Mouse (Mus musculus) T-cell, adult 2 months (primary cell): Measurements from ENCODE around the gene Gm10799.
"Not testable (repeated sequence)": the region's sequence is repeated elsewhere in the genome, so short reads cannot be mapped to it uniquely, and the experiment has no call there.

Experiments
- DNase-seq: peaks from one replicate; pipeline ENCODE4 v3.0.0; 2022; ENCODE audit warnings: low spot score

The Gm10799 gene

DNA sequence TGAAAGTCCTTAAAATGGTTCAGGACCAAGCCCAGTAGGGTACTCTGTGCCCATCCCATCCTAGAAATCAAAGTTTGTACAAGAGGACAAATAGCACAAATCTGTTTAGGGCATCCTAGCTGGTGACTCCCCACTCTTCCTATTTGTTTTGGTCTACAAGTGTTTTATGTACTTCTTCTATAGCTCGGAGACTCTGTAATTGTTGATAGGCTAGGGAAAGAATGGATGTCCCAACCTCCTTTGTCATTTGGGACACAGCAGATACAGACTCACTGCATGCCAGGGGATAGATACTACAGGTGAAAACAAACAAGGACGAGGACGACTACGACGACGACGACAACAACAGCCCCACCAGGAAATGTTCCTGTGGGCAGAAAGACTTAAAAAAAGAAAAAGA lies at the start of gene Gm10799:
Gene Gm10799, minus strand, starts transcription at position 101 of the 400 bp plus-strand sequence.
- not testable (repeated sequence) for DNase-seq

- not testable (repeated sequence) for DNase-seq
These were observed 48.8 kb upstream of the Gm10799 start for GRCm38 (mm10) chr2:104117173-104117572.

GRCm38 (mm10) chr2:104114898-104115297 lies 46.5 kb upstream of the Gm10799 start:
- no peak for DNase-seq

- not testable (repeated sequence) for DNase-seq
These were observed 45.2 kb upstream of the Gm10799 start for GRCm38 (mm10) chr2:104113563-104113962.

DNA sequence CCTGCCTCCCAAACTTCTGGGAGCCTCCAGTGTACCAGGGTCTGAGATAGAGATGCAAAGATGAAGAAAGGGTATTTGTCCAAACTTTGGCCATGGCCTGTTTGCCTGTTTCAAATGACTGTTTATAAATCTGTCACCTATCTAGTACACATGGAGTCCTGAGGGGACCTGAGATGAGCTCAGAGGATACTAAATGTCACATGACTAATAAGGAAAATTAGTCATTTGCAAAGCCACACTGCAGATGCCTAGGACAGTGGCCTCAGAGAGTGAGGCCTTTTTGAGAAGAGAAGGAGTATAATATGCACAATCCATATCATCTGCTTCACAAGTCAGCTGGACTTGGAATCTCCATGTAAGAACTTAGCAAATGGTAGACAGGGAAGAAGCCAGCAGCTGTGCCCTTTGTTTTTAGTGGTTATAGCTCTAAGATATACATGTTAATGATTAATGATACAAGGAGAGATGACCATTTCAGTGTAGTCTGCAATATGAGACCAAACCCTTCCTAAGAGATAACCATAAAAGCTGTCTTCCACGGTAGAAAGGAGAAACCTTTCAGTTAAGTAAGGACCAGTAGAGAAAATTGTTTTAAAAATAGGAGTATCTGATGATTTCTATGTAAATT lies 42.9 kb upstream of the Gm10799 start:
- DNase-seq: not testable (repeated sequence)

GRCm38 (mm10) chr2:104110031-104110430 lies 41.7 kb upstream of the Gm10799 start:
- DNase-seq: no peak

DNA sequence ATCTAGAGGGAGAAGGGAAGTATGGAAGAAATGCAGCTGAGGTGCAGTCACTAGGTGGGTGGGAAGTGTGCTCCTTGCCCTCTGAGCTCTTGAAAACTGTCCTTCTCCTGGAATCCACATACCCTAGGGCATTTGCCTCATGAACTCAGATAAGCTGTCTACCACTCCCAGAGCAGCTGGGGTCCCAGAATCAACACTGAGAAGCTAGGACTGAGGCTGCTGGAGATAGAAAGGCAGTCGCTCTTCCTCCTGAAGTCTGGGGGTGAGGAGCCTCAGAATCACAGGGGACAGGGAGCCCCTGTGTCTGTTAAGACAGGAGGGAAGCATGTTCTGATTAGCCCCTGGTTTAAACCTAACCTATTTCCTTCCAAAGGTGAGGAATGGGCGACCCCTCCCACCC lies 41.2 kb upstream of the Gm10799 start:
- DNase-seq: no peak

DNA sequence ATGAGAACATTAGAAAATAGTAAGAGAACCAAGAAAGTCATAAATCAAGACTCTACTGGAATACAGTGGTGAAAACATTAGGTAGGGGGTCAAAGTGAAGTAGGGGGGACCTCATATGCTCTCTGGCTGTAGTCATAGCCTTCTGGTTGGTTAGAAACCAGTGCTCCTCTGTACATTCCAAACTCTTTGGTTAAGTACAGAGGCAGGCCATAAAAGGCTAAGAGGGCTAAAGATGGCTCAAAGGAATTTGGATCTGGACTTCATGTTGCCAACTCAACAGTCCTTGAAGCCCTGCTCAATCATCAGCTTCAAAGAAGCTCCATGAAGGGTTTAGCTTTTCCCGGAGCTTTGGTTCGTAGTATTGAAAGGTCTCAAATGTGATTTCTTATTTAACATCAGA lies 40.7 kb upstream of the Gm10799 start:
- DNase-seq: not testable (repeated sequence)

GRCm38 (mm10) chr2:104104800-104105199 lies 36.5 kb upstream of the Gm10799 start:
- DNase-seq: no peak

- DNase-seq: no peak
These were observed 31.6 kb upstream of the Gm10799 start for GRCm38 (mm10) chr2:104099946-104100345.

DNA sequence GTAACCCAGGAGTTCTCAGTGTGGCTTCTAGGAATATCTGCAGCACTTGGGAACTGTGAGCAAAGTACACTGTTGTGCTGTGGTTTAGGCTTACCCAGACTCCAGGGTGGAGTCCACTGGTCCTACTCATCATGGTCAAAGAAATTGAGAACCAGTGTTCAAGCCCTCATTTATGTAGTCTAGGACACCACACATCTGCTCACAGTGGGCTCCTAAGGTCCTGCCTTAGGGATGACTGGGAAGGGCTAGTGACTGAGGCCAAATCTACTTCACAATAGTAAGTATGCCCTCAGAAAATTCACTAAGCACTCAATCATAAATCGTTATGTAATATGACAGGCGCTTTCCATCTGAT lies 30.9 kb upstream of the Gm10799 start:
- DNase-seq: no peak

DNA sequence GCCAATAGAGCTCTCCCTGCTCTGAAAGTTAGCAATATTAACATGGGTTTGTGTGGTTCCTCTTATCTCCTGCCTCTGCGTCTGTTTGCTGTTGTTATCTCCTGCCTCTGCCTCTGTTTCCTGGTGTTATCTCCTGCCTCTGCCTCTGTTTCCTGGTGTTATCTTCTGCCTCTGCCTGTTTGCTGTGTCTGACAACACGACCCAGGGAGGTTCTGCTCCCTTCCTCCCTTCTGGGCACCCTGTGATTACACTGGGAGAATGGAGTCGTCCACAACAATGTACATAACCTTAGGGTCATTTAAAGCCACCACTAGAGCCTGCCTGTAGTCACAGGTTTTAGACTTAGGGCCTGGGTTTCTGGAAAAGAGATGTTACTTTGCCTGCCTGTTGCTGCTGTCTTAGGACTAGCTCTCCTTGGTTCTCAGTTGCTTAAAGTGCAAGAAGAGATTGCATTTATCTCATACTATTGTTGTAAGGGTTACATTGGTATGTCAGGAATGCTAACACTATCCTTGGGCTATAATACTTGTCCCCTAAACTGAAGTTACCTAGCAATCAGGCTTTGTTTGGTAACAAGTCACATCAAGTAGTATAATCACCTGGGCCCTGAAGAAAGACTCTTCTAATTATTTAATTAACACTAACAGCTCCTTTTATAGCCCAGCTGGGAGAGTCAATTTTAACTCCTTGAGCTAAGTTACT lies 30.3 kb upstream of the Gm10799 start:
- no peak for DNase-seq

- DNase-seq: not testable (repeated sequence)
These were observed 29.0 kb upstream of the Gm10799 start for GRCm38 (mm10) chr2:104097396-104097795.

DNA sequence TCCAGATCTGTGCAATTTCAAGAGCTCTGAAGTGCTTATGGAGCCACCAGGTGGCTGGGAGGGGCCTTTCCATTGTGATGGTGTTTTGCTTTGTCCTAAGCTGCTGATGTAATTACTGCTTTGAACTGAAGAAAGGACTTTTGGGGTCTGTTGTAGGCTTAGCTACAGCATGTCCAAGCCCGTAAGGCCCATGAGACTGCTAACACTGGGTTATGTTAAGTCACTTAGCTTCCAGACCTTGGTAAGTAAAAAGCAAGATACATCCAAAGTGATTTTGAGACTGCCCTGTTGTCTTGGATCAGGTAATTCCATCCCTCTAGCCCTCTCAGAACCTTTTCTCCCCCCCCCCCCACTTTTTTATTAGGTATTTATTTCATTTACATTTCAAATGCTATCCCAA lies 28.4 kb upstream of the Gm10799 start:
- not testable (repeated sequence) for DNase-seq

DNA sequence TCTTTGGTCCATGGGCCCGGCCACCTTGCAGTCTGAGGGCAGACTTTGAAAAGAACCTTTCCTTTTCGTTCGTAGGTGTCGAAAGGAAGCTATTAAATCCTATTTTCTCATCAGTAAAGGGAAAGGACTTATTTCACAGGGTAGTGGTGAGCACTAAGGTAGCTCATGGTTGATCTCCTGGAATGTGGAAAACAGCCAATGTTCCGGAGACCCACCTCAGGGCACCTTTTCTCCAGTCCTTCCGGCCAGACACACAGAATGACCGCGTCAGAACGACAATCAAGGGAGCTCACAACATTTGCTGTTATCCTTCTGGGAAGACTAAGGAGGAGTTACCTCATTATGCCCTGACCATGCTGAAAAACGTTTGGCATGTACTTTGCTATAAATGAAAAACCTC lies 27.9 kb upstream of the Gm10799 start:
- no peak for DNase-seq

DNA sequence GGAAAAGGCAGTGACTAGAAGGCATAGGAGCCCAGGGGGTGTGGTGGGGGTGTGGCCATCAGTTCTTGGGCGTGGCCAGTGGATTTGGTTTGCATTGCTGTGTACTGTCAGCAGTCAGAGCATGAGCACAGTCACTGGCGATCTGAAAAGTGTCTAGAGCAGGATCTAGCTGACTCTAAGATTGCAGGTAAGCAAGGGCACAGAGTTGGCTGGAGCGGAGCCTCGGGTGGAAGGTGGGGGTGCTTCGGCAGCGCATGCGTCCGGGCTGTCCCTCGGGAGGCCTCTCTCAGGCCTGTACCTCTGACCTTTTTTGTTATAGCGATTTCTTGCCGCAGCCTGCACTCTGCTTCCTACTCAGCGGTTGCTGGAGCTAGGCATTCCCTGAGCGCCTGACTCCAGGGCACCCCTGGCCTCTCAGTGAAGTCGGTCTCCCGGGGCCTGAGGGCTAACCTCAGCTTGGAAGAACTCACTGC lies 27.4 kb upstream of the Gm10799 start, which contains the start of gene Cd59a:
Gene Cd59a, plus strand, starts transcription at position 61 of the 473 bp plus-strand sequence.
- DNase-seq: peak; percentile 8

DNA sequence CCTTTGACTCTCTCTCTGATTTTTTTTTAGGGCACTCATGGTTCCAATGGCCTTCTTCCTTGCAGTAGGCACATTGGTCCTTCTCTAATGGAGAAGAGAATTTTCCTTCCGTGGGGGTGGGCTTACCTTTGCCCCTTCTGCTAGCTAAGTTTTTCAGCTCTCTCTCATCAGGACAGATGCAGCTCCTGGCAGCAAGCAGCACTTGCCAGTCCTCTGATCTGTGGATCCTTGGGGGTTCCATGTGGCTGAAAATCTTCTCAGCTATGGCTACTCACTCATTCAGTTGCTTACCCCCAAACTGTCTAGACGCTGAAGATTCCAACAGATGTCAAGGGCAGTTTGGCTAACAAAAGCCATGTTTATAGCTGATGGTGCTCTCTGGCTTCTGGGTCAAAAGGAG lies 25.0 kb upstream of the Gm10799 start:
- no peak for DNase-seq

GRCm38 (mm10) chr2:104087562-104087961 lies 19.2 kb upstream of the Gm10799 start:
- not testable (repeated sequence) for DNase-seq

DNA sequence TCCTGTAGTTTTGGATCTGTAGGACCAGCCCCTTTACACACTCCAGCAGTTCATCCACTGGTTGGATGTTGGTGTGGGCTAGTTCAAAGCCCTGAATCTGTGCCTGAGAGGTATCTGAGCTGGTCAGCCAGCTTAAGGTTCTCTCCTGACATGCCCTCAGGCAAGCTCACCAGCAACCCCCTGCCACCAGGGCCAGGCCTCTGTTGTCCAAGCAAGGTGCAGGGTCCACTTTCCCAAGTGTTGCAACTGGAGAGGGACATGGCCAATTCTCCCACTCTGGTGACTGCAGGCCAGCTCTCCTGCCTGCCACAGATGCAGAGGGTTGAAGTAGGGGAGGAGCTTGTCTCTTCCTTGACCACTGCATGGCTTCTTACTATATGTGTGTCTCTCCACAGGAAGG lies 15.7 kb upstream of the Gm10799 start:
- not testable (repeated sequence) for DNase-seq

- DNase-seq: no peak
These were observed 14.1 kb upstream of the Gm10799 start for GRCm38 (mm10) chr2:104082474-104082873.

- not testable (repeated sequence) for DNase-seq
These were observed 13.2 kb upstream of the Gm10799 start for GRCm38 (mm10) chr2:104081436-104082050.

- DNase-seq: not testable (repeated sequence)
These were observed 9.9 kb upstream of the Gm10799 start for GRCm38 (mm10) chr2:104078285-104078684.

DNA sequence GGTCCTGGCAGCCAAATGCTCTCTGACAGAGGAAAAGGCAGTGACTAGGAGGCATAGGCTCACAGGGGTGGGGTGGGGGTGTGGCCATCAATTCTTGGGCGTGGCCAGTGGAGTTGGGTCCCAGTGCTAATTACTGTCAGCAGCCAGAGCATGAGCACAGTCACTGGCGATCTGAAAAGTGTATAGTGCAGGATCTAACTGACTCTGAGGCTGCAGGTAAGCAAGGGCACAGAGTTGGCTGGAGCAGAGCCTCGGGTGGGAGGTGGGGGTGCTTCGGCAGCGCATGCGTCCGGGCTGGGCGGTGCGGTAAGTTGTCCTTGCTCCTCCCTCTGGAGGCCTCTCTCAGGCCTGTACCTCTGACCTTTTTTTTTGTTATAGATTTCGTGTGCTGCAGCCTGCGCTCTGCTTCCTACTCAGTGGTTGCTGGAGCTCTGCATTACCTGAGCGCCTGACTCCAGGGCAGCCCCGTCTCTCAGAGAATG lies 1.4 kb upstream of the Gm10799 start, which contains the start of gene Cd59b:
Gene Cd59b, plus strand, starts transcription at position 146 of the 482 bp plus-strand sequence.
- DNase-seq: peak; percentile 11
